Mouse (Mus musculus): Measurements from ENCODE around the gene Olfr828.

The Olfr828 gene

DNA sequence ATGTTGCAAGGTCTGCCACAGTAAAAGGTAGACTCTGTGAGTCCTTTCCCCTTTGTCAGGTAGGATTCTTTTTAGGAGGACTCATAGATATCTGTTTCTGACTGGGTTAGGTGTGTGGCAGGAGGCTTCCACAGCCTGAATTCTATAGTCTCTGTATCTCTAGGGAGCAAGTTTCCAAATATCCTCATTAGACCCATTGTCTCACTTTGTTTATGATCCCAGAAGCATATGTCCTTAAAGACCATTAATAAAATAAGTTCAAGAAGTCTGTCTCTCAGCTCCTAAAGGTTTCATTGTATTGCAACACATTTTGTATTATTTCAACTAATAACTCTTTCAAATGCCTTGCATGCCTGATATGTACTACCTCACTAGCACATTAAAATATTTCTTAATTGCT lies at the start of gene Olfr828:
TSS of gene Olfr828 (minus strand) at position 101 of the 400 bp plus-strand sequence.
- DNase-seq (ENCODE audit: low spot score in 2 of 2): no peak

- DNase-seq (ENCODE audit: low spot score in 2 of 2): no peak
Observed at GRCm38 (mm10) chr9:18854633-18855032, 35.3 kb upstream of the Olfr828 start, which contains the start of gene Olfr829. TSS of gene Olfr829 (plus strand) at chr9:18854933.

DNA sequence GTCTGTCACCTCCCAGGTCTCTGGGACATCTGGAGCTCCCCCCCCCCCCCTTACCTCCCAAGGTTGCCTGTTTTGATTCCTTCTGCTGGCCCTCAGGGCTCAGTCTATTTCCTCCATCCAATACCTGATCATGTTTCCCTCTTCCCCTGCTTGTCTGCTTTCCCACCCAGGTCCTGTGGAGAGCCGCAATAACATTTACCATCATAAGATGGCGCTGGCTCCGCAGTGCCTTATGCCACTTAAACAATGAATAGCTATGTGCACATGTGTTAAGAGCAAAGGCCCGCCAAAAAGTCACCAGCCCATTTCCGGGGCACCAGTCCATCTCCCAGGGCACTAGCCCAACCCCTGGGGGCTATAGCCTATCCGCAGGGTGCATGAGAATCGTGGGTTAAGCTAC lies 34.0 kb downstream of the Olfr828 start:
- no peak for DNase-seq (ENCODE audit: low spot score in 2 of 2)

DNA sequence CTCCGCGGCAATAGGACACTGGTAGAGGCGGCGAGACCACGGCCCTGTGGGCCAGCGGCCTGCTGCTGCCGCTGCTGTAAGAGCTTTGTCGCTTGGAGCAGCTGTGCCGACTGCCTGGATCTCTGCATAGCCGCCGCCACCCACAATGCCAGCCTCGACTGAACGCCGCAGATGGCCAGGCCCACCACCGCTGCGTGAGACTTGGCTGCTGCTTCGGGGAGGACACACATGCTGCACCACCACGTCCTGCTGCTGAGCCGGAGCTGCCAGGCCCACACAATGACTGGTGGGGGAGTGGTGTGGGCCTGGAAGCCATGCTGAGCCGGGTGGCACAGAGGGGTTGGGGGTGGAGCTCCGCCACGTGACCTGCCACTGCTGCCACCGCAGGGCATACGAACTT lies 39.9 kb downstream of the Olfr828 start:
- DNase-seq (ENCODE audit: low spot score in 2 of 2): no peak

DNA sequence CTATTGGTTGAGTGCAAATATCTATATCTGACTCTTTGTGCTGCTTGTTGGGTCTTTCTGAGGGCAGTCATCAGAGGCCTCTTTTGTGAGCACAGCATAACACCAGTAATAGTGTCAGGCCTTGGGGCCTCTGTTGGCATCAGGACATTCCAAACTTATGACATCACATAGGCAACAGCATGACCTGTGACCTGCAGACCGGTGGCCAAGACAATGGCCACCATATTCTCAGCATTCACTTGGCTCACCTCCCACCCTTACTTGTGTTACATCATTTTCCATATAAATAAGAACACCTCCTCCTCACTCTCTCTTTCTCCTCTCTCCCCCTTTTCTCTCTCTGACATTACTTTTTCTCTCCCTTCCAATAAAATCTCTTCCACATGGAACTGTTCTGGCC lies 40.3 kb downstream of the Olfr828 start:
- DNase-seq (ENCODE audit: low spot score in 2 of 2): no peak
